Mouse (Mus musculus): Measurements from ENCODE around the gene Ltbp1.
A peak's percentile ranks its signal among the peaks of the same experiment; 100 is the strongest.

Ltbp1 gene

DNA sequence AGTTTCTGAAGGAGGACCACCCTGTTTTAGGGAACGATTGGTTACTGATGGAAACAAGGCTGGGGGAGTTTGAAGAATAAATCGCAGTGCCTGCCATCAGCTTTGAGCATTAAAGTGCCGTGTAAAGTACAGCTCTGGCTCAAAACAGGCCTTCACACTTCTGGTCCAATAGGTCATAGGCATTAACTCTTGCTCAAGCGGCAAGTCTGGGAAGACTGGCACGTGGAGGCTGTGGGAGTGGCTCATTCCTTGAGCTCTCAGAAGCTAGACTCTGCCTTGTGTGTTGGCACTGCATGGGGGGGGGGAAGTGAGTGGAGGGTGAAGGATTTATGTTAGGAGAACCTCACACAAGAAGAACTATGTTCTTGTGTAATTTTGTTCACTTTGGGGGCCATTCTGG lies 363.2 kb downstream of the Ltbp1 start:
- no peak for DNase-seq (ENCODE audit: low spot score)

- DNase-seq (ENCODE audit: low spot score), result no peak
Measured at GRCm38 (mm10) chr17:75369351-75369750, 364.0 kb downstream of the Ltbp1 start.

DNA sequence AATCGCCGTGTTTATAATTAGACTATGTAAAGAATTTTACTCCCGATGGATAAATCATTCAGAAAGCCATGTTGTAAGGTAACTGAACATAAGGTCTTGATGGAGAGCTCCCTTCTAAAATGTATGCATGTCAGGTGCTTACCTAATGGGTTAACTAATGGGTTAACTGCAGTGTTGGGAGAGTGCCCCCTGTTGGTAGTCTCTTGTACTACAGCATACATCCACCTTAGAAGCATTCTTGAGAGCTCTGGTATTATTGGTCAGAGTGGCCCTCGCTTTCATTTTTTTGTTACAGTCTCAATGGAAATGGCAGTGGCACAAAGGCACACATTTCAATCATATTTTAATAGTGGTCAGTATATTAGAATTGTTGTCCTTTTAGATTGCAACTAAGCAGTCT lies 364.8 kb downstream of the Ltbp1 start:
- DNase-seq (ENCODE audit: low spot score), result no peak

GRCm38 (mm10) chr17:75371650-75372049 lies 366.3 kb downstream of the Ltbp1 start:
- no peak for DNase-seq (ENCODE audit: low spot score)

- DNase-seq (ENCODE audit: low spot score), result no peak
Measured at GRCm38 (mm10) chr17:75372371-75372770, 367.0 kb downstream of the Ltbp1 start.

GRCm38 (mm10) chr17:75374287-75375024 lies 369.1 kb downstream of the Ltbp1 start:
- DNase-seq (ENCODE audit: low spot score), result no peak

DNA sequence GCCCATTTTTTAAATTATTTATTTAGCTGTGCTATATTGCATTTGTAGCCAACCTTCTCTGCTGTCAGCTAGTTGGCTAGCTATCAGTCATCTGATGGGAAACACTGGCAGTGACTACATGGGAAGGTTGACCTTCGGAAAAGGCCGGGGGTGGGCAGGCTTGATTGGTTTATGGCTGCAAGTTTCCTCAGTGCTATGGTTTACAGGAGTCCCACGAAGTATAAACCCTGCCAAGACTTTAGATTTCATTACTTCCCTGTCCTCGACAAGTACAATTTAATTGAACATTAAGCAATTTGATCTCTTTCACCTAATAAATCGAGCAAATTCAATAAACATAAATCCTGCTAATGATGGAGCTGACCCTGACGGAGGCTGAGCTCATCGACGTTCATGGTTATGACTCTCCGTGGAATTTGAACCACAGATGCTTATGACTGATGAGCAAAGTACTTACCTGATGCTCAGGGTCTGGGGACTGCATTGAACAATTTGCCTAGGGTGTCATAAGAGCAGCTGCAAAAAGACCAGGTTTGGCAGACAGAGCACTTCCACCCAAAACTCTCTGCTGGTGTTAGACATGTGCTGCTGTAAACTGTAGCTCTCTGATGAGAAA lies 373.0 kb downstream of the Ltbp1 start:
- DNase-seq (ENCODE audit: low spot score), result no peak

GRCm38 (mm10) chr17:75380167-75380566 lies 374.8 kb downstream of the Ltbp1 start:
- DNase-seq (ENCODE audit: low spot score), result no peak

- no peak for DNase-seq (ENCODE audit: low spot score)
Measured at GRCm38 (mm10) chr17:75388402-75388801, 383.0 kb downstream of the Ltbp1 start.

- no peak for DNase-seq (ENCODE audit: low spot score)
Measured at GRCm38 (mm10) chr17:75390142-75390541, 384.8 kb downstream of the Ltbp1 start.

GRCm38 (mm10) chr17:75391429-75392192 lies 386.2 kb downstream of the Ltbp1 start:
- no peak for DNase-seq (ENCODE audit: low spot score)

GRCm38 (mm10) chr17:75406405-75406804 lies 401.0 kb downstream of the Ltbp1 start:
- peak; percentile 2 for DNase-seq (ENCODE audit: low spot score)

GRCm38 (mm10) chr17:75416861-75417260 lies 411.5 kb downstream of the Ltbp1 start:
- no peak for DNase-seq (ENCODE audit: low spot score)

DNA sequence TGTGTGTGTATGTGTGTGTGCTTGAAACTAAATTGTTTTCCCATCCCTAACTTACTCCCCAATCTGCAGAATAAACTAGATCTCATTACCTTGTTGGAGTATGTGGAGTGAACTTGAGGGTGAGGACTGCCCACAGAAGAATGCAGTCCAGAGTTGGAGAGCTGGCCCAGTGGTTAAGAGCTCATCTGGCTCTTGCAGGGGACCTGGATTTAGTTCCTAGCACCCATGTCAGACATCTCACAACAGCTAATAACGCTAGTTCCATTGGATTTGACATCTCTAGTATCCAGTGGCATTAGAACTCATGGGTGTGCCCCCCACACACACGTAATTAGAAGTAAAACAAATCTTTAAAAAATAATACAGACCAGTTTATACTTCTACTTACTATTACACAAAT lies 428.8 kb downstream of the Ltbp1 start:
- no peak for DNase-seq (ENCODE audit: low spot score)

GRCm38 (mm10) chr17:75434871-75435270 lies 429.5 kb downstream of the Ltbp1 start:
- no peak for DNase-seq (ENCODE audit: low spot score)

DNA sequence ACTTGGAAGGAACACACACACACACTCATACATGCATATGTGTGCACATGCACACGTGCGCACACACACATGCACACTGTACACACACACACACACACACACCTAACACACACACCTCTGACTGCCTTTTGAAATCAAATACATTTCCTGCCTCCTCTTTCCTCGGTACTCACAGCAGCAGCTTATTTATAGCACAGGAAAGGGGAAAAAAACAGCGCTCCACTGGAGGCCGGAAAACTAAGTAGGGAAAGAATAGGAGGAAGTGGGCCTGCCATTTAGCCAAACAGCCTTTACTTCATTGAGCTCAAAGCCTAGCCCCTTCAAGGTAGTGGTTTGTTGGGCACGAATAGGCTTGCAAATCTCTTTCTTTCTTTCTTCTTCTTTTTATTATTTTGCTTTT lies 430.2 kb downstream of the Ltbp1 start, which contains the start of gene Rasgrp3:
Gene Rasgrp3, plus strand, starts transcription at position 298 of the 400 bp plus-strand sequence.
- no peak for DNase-seq (ENCODE audit: low spot score)

- no peak for DNase-seq (ENCODE audit: low spot score)
Measured at GRCm38 (mm10) chr17:75436095-75436494, 430.7 kb downstream of the Ltbp1 start.

DNA sequence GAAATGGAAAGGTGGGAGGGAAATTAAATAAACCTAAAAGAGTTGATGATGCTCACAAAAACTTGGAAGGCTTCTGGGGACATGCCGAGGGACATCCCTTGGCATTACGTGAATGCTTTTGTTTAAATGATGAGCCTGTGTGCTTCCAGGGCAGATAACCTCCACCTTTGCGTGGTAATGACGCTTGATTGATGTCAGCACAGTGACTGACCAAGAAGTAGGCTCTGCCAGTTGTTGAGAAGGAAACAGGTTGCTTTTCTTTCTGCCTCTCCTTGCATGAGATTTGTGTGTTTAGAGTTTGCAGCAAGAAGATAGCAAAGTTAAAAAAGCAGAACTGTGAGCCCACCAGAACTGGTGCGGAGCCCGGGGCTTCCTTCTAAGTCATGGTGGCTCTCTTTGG lies 431.5 kb downstream of the Ltbp1 start:
- DNase-seq (ENCODE audit: low spot score), result no peak

DNA sequence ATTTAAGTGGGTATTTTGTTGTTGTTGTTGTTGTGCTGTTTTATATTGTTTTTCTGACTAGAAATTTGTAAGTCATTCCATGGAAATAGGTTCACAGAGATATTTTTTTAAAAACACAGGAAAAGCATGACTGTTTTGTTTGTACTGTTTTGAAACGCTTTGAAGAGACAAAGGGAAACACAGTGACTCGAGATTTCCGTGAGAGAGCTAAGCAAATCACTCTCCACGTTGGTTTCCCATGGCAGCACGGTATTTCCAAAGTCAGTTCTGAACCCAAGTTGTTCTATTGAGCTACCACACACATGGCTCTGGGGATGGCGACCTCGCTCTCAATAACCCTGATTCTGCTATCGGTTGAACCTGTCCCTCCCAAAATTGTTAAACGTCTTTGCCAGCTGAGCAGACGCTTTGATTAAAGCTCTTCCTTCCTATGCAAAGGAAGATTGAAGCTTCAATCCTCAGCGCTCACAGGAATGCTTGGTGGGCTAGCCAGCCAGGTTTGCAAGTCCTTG lies 431.9 kb downstream of the Ltbp1 start:
- DNase-seq (ENCODE audit: low spot score), result no peak

- no peak for DNase-seq (ENCODE audit: low spot score)
Measured at GRCm38 (mm10) chr17:75438162-75438561, 432.8 kb downstream of the Ltbp1 start.

DNA sequence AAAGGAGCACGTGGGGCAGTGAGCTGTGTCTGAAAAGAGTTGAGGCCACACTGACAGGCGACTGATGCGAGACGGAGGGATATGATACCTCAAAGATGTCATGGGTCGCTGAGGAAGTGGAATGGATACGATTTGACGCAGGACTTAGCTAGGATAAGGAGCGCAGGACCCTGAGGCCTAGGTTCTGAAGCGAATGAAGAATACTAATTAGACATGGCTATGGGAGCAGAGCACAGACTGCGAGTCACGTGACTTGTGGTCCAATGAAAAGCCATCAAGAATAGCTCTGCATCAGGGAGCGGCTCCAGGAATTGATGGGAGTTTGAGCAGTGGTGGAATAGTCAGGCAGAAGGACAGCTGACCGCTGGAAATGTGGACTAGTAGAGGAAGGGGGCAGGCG lies 433.7 kb downstream of the Ltbp1 start:
- no peak for DNase-seq (ENCODE audit: low spot score)

DNA sequence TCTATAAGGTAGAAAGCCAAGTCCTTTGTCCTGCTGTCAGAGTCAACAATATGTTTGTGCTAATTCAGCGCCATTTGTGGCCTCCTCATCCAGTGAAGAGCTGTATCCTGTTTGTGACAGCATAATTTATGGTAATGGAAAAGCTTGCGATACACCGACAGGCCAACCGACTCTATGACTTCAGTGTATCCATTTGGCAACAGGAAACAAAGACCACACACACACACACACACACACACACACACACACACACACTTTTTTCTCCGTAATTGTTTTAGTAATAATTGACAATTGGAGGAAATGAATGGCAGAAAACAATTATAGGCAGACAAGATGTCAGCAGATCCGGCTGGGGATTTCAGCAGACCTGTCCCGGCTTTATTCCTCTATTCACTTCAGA lies 435.3 kb downstream of the Ltbp1 start:
- DNase-seq (ENCODE audit: low spot score), result no peak
